Mouse (Mus musculus) neural tube, embryonic 15.5 days (tissue): Measurements from ENCODE around the gene Gm3285. TPM values are rescaled to one million over a fixed set of nuclear protein-coding genes. Genes with fewer than 3 reads are reported as not detected.

Experiments used
- ATAC-seq: fragments of 200-750 bp; cut with Nextera tagmentation; 2 replicates; pipeline ENCODE4 v1.8.0; 2017; ENCODE audit warnings: mild to moderate bottlenecking, moderate TSS enrichment, moderate library complexity; ENCODE audit not compliant: low FRiP score
- H3K27ac ChIP-seq: fragments of 300-500 bp; sonication (generic); replicated peaks from 2 replicates; pipeline ENCODE4 v1.5.1; 2015; ENCODE audit warnings: mild to moderate bottlenecking, inconsistent platforms
- H3K27me3 ChIP-seq: fragments of 300-500 bp; sonication (generic); replicated peaks from 2 replicates; pipeline ENCODE4 v1.6.1; 2015; ENCODE audit warnings: inconsistent platforms
- H3K36me3 ChIP-seq: fragments of 300-500 bp; sonication (generic); 2 replicates; pipeline ENCODE4 v1.6.1; 2015; ENCODE audit warnings: inconsistent platforms
- H3K4me1 ChIP-seq: fragments of 300-500 bp; sonication (generic); 2 replicates; pipeline ENCODE4 v1.6.1; 2015; ENCODE audit warnings: inconsistent platforms
- H3K4me2 ChIP-seq: fragments of 300-500 bp; sonication (generic); 2 replicates; pipeline ENCODE4 v1.6.1; 2015; ENCODE audit warnings: inconsistent platforms, mild to moderate bottlenecking, moderate library complexity
- H3K4me3 ChIP-seq: fragments of 300-500 bp; sonication (generic); replicated peaks from 2 replicates; pipeline ENCODE4 v1.5.1; 2015; ENCODE audit warnings: mild to moderate bottlenecking, inconsistent platforms
- H3K9ac ChIP-seq: fragments of 300-500 bp; sonication (generic); replicated peaks from 2 replicates; pipeline ENCODE4 v1.6.1; 2015; ENCODE audit warnings: mild to moderate bottlenecking, inconsistent platforms
- H3K9me3 ChIP-seq: fragments of 300-500 bp; sonication (generic); replicated peaks from 2 replicates; pipeline ENCODE4 v1.6.1; 2016; ENCODE audit warnings: inconsistent platforms
- WGBS: fragments of 180-500 bp; shearing (Covaris S2); methylation state at CpG from one replicate; pipeline ENCODE4 v1.1.7; 2015; ENCODE audit warnings: mixed read lengths; 5-methylcytosine and 5-hydroxymethylcytosine counted together
- polyA plus RNA-seq: library from polyadenylated mRNA; unstranded; fragments of >200 nt; fragmentation: Nextera tagmentation; extraction: Ambion mirVana; gene quantifications from 2 replicates; pipeline ENCODE4 v1.2.1, GENCODE M21; 2015

Gene Gm3285
- polyA plus RNA-seq, result not detected in 2 replicates

DNA sequence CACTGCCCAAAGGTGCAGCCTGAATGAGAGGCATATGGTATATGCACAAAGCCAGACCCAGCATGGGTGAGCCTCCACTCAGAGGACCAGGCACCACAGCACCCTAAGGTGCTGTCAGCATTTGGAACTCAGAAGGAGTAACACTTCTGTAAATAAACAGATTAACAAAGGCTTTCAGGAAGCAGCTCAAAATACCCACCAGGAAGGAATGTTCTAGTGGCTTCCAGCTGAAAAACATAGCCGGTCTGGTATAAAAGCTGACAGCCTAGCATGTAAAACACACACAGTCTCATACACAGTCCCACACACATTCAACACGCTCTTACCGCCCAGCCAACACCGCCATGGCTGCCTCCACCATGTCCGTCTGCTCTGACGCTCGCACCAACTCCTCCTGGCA, at the start of gene Gm3285:
Gene Gm3285, plus strand, starts transcription at position 301 of the 400 bp plus-strand sequence.
- Histone ChIP-seq H3K4me3 (no peak within 1 kb of the TSS), H3K4me1 (no peaks in the 10 kb centered on the region), H3K4me2 (no peak within 1 kb of the TSS), H3K9ac (no peak within 1 kb of the TSS), H3K36me3 (no peaks in the 10 kb centered on the region), H3K27ac (no peak within 1 kb of the TSS), H3K9me3 (no peaks in the 10 kb centered on the region), H3K27me3 (no peaks in the 10 kb centered on the region)
- 62% methylated on average over 7 of the region's 7 CpGs for WGBS
- ATAC-seq, result no peak

DNA sequence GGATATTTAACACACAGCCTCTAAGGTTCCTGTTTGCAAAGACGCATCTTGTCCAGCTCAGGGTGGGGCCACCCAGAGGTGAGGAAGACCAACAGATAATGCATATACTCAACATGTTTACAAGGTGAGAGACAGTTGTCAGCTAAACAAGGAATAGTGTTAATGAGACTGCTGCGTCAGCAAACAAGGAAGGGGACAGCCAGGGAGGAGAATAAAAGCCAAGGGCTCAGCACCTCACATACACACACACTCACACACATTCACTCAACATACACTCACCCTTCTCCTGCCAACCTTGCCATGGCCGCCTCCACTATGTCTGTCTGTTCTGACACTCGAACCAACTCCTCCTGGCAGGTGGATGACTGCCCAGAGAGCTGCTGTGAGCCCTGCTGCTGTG, 47.4 kb upstream of the Gm3285 start, which contains the start of gene Gm2696:
Gene Gm2696, plus strand, starts transcription at position 301 of the 400 bp plus-strand sequence.
- Histone ChIP-seq H3K4me3 (no peak within 1 kb of the TSS), H3K9ac (no peak within 1 kb of the TSS), H3K9me3 (no peaks in the 10 kb centered on the region), H3K27ac (no peak within 1 kb of the TSS), H3K27me3 (no peaks in the 10 kb centered on the region), H3K36me3 (no peaks in the 10 kb centered on the region), H3K4me2 (no peak within 1 kb of the TSS), H3K4me1 (peaks cover 4% of the 10 kb centered on the region; the same call in 1 of the 2 replicates)
- no peak for ATAC-seq
- WGBS, result 52% methylated on average over 4 of the region's 4 CpGs

DNA sequence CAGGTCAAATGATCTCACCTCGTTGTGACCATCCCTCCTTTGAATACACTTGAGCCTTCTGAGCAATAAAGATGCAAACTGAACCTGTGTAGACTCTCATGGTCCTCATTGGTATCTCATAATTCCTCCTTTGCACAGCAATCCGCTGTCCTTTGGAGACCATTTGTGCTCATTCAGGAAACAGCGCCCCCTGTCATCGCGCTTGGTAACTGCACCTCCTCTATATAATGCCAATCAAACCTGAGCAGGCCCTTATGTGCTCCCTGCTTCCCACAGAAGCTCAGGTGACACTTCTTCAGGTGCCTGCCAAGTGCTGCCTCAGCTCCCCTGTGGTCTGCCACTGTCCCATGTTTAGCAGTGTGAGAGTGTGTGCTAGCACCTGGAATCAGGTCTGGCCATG, 46.3 kb upstream of the Gm3285 start:
- H3K9ac ChIP-seq, result no peak overlapping the region
- H3K36me3 ChIP-seq, result no peaks in the 10 kb centered on the region
- H3K27ac ChIP-seq, result no peak overlapping the region
- 35% methylated on average over 5 of the region's 5 CpGs for WGBS
- no peaks in the 10 kb centered on the region for H3K27me3 ChIP-seq
- peaks cover 4% of the 10 kb centered on the region; the same call in 1 of the 2 replicates for H3K4me1 ChIP-seq
- no peaks in the 10 kb centered on the region for H3K9me3 ChIP-seq
- ATAC-seq, result no peak
- no peak overlapping the region for H3K4me2 ChIP-seq
- no peak overlapping the region for H3K4me3 ChIP-seq

DNA sequence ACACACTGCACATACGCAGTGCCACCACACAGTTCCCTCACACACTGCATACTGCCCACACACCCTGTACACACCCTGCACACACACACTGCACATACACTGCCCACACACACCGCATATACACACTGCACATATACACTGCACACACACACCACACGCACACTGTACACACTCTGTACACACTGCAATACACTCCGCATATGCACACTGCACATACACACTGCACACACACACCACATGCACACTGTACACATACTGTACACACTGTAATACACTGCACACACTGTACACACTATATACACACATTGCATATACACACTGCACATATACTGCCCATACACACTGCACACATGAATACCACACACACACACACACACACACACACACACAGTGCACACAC, 43.3 kb upstream of the Gm3285 start:
- no peak for ATAC-seq
- Histone ChIP-seq H3K27me3 (no peaks in the 10 kb centered on the region), H3K36me3 (no peaks in the 10 kb centered on the region), H3K4me1 (peaks cover 4% of the 10 kb centered on the region; the same call in 1 of the 2 replicates), H3K27ac (no peak overlapping the region), H3K9ac (no peak overlapping the region), H3K4me3 (no peak overlapping the region), H3K4me2 (no peak overlapping the region), H3K9me3 (no peaks in the 10 kb centered on the region; the same call in 1 of the 2 replicates)
- 98% methylated on average over 4 of the region's 4 CpGs for WGBS

DNA sequence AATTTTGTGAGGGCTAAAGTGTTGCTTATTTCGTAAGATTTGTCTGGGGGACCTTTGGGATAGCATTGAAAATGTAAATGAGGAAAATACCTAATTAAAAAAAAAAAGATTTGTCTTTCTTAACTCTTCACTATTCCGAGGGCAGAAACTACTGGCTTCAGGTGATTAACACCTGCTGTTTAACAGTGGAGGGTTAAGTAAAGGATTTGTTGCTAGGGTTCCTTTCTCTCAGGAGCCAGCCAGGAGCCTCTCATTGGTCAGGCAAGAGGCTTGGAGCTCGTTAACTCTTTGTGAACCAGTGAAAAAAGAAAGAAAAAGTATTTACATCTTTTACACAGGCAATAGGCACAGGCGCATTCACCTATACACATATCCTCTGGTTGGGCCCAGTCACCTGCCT, 42.6 kb upstream of the Gm3285 start:
- no peaks in the 10 kb centered on the region for H3K36me3 ChIP-seq
- H3K9ac ChIP-seq, result no peak overlapping the region
- WGBS, result 41% methylated on average over 4 of the region's 4 CpGs
- H3K27me3 ChIP-seq, result no peaks in the 10 kb centered on the region
- peaks cover 4% of the 10 kb centered on the region; the same call in 1 of the 2 replicates for H3K4me1 ChIP-seq
- no peak overlapping the region for H3K4me2 ChIP-seq
- H3K9me3 ChIP-seq, result peaks cover 5% of the 10 kb centered on the region; the same call in 1 of the 2 replicates
- H3K4me3 ChIP-seq, result no peak overlapping the region
- ATAC-seq, result no peak
- no peak overlapping the region for H3K27ac ChIP-seq

DNA sequence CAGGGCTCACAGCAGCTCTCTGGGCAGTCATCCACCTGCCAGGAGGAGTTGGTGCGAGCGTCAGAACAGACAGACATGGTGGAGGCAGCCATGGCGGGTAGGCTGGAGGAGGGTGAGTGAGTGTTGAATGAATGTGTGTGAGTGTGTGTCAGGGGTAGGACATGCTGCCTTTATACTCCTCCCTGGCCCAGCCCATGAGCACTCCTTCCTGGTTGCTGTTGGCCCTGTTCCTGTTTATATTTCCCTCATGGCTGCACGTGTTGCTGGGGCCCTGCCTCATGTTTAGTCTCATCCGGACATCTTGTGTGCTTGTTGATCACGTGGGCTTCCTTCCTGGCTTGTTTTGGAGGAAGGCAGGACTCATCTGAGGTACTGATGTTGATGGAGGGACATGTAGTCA, 34.8 kb upstream of the Gm3285 start, which contains the start of gene Krtap10-4:
Gene Krtap10-4, minus strand, starts transcription at position 145 of the 400 bp plus-strand sequence.
- Histone ChIP-seq H3K4me2 (no peak within 1 kb of the TSS), H3K9me3 (peaks cover 5% of the 10 kb centered on the region; the same call in 1 of the 2 replicates), H3K27ac (no peak within 1 kb of the TSS), H3K27me3 (no peaks in the 10 kb centered on the region), H3K36me3 (no peaks in the 10 kb centered on the region), H3K4me1 (no peaks in the 10 kb centered on the region), H3K9ac (no peak within 1 kb of the TSS), H3K4me3 (no peak within 1 kb of the TSS)
- WGBS, result 69% methylated on average over 5 of the region's 6 CpGs
- ATAC-seq, result no peak

DNA sequence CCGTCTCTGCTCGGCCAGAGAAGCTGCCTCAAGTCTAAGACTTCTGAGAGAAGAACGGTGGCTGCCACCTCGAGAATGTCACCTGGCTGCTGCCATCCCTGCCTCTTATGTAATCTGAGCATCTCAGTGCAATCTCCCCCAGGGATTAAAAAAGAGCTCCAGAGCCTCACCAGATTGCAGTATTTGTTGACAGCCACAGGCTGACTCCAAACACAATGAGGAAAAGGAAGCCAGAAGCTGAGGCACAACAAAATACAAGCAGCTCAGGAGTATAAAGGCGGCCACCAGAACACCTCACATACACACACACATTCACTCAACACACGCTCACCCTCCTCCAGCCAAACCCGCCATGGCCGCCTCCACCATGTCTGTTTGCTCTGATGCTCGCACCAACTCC, 26.1 kb upstream of the Gm3285 start, which contains the start of gene Krtap10-10:
Gene Krtap10-10, plus strand, starts transcription at position 301 of the 400 bp plus-strand sequence.
- Histone ChIP-seq H3K9ac (no peak within 1 kb of the TSS), H3K4me2 (no peak within 1 kb of the TSS), H3K4me1 (no peaks in the 10 kb centered on the region), H3K4me3 (no peak within 1 kb of the TSS), H3K36me3 (no peaks in the 10 kb centered on the region), H3K27ac (no peak within 1 kb of the TSS), H3K9me3 (no peaks in the 10 kb centered on the region), H3K27me3 (no peaks in the 10 kb centered on the region)
- no peak for ATAC-seq
- whole genome bisulfite sequencing, result 79% methylated on average over 9 of the region's 9 CpGs

DNA sequence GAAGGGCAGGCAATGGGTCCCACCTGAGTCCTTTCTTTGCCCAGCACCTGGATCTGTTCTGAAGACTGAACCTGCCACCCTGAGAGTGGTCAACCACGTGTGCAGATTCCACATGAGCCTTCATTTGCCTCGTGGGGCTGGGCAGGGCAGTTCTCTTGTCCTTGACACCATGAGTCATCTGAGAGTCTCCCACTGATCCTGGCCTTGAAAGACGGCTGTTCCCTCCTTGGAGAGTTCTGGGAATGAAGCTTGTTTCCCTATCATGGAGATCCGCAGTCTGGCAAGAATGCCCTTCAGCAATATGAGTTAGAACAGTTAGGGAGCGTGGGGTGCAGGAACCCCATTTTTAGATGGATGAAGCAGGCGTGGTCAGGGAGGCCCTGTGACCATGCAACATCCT, 22.8 kb upstream of the Gm3285 start:
- 87% methylated on average over 6 of the region's 6 CpGs for WGBS
- no peak overlapping the region for H3K27ac ChIP-seq
- no peak overlapping the region for H3K4me2 ChIP-seq
- H3K4me3 ChIP-seq, result no peak overlapping the region
- H3K27me3 ChIP-seq, result no peaks in the 10 kb centered on the region
- H3K36me3 ChIP-seq, result no peaks in the 10 kb centered on the region
- ATAC-seq, result no peak
- H3K9ac ChIP-seq, result no peak overlapping the region
- H3K9me3 ChIP-seq, result peaks cover 7% of the 10 kb centered on the region
- H3K4me1 ChIP-seq, result no peaks in the 10 kb centered on the region

DNA sequence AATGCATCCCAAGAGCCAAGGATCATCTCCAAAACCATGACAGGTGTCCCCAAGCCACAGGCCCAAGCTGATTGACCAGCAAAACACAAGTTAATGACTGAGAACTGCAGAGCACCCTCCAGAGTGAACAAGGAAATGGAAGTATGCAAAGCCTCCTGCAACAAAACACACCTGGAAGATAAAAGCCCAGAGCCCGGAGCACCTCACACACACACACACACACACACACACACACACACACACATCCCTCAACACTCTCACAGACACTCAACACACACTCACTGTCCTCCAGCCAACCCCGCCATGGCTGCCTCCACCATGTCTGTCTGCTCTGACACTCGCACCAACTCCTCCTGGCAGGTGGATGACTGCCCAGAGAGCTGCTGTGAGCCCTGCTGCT, 15.3 kb upstream of the Gm3285 start, which contains the start of gene Gm36176:
Gene Gm36176, plus strand, starts transcription at position 301 of the 400 bp plus-strand sequence.
- no peak within 1 kb of the TSS for H3K4me2 ChIP-seq
- no peaks in the 10 kb centered on the region for H3K27me3 ChIP-seq
- ATAC-seq, result no peak
- no peaks in the 10 kb centered on the region for H3K36me3 ChIP-seq
- no peak within 1 kb of the TSS for H3K27ac ChIP-seq
- H3K9ac ChIP-seq, result no peak within 1 kb of the TSS
- no peaks in the 10 kb centered on the region for H3K4me1 ChIP-seq
- no peak within 1 kb of the TSS for H3K4me3 ChIP-seq
- peaks cover 10% of the 10 kb centered on the region for H3K9me3 ChIP-seq
- 91% methylated on average over 2 of the region's 3 CpGs for WGBS

DNA sequence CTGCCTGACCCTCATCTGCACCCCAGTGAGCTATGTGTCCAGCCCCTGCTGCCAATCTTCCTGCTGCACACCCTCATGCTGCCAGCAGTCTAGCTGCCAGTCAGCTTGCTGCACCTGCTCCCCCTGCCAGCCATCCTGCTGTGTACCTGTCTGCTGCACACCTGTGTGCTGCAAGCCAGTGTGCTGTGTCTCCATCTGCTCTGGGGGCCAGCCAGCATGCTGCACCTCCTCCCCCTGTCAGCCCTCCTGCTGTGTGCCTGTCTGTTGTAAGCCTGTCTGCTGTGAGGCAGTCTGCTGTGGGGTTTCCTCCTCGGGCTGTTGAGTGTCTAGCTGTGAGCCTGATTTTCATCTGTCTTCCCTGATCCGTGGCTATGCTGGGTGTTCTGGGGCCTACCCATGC, 14.8 kb upstream of the Gm3285 start:
- no peaks in the 10 kb centered on the region for H3K27me3 ChIP-seq
- no peak for ATAC-seq
- H3K9me3 ChIP-seq, result peaks cover 10% of the 10 kb centered on the region
- H3K4me1 ChIP-seq, result no peaks in the 10 kb centered on the region
- H3K9ac ChIP-seq, result no peak overlapping the region
- H3K4me3 ChIP-seq, result no peak overlapping the region
- H3K36me3 ChIP-seq, result no peaks in the 10 kb centered on the region
- H3K4me2 ChIP-seq, result no peak overlapping the region
- no peak overlapping the region for H3K27ac ChIP-seq
- WGBS, result 21% methylated on average over 2 of the region's 2 CpGs

DNA sequence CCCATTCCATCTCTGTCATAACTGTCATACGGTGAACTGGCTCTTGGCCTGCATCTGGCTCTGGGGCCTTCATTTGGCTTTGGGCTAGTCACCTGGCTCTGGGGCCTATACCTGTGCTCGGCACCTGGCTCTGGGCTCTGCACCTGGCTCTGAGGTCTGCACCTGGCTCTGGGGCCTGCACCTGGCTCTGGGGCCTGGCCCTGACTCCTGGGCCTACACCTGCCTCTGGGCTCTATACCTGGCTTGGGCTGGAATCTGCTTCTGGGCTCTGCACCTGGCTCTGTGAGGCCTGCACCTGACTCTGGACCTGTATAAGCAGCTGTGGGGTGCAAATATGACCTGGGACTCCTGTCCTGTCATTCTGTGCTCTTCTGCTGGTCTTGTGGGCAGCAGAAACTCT, 14.2 kb upstream of the Gm3285 start:
- 84% methylated on average over 2 of the region's 2 CpGs for WGBS
- Histone ChIP-seq H3K27me3 (no peaks in the 10 kb centered on the region), H3K4me3 (no peak overlapping the region), H3K4me2 (no peak overlapping the region), H3K36me3 (no peaks in the 10 kb centered on the region), H3K9ac (no peak overlapping the region), H3K9me3 (peaks cover 10% of the 10 kb centered on the region), H3K27ac (no peak overlapping the region), H3K4me1 (no peaks in the 10 kb centered on the region)
- no peak for ATAC-seq

DNA sequence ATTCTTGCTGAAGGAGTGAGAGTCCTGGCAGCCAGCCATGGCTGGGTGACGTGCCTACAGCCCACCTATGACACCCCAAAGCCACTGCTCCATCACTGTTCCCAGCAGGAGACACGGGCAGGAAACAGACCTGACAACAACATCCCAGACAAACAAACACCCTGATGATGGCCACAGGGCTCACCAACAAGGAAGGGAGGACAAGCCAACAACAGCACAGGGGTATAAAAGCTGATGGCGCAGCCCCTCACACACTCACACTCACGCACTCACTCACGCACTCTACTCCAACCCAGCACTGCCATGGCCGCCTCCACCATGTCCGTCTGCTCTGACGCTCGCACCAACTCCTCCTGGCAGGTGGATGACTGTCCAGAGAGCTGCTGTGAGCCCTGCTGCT, 9.2 kb upstream of the Gm3285 start, which contains the start of gene Gm10318:
Gene Gm10318, plus strand, starts transcription at position 301 of the 400 bp plus-strand sequence.
- ATAC-seq, result no peak
- Histone ChIP-seq H3K9ac (no peak within 1 kb of the TSS), H3K4me3 (no peak within 1 kb of the TSS), H3K4me1 (no peaks in the 10 kb centered on the region), H3K9me3 (no peaks in the 10 kb centered on the region), H3K27me3 (no peaks in the 10 kb centered on the region), H3K4me2 (no peak within 1 kb of the TSS), H3K27ac (no peak within 1 kb of the TSS), H3K36me3 (no peaks in the 10 kb centered on the region)
- 65% methylated on average over 9 of the region's 9 CpGs for WGBS
